Mouse (Mus musculus): ENCODE data around the gene Nrxn2. TPM values are rescaled to one million over a fixed set of nuclear protein-coding genes. Genes with fewer than 3 reads are reported as not detected.

Gene Nrxn2
- polyA plus RNA-seq, 1 experiment from 2014 or later: 1.4 TPM

- no peak for ATAC-seq (ENCODE audit: insufficient number of reproducible peaks, low FRiP score, low TSS enrichment, low read depth)
- Histone ChIP-seq H3K27me3 (peaks cover 30% of the 10 kb centered on the region), H3K4me1 (peaks cover 30% of the 10 kb centered on the region), H3K4me2 (no peak overlapping the region), H3K9ac (no peak overlapping the region), H3K9me3 (no peaks in the 10 kb centered on the region), H3K27ac (no peak overlapping the region), H3K4me3 (no peak overlapping the region), H3K36me3 (no peaks in the 10 kb centered on the region)
- WGBS: 86% methylated on average over 5 of the region's 5 CpGs
Measured at GRCm38 (mm10) chr19:6396237-6396636, 22.3 kb upstream of the Nrxn2 start.

GRCm38 (mm10) chr19:6397582-6398249 is 20.8 kb upstream of the Nrxn2 start:
- H3K4me2 ChIP-seq: no peak overlapping the region
- no peak for ATAC-seq (ENCODE audit: insufficient number of reproducible peaks, low FRiP score, low TSS enrichment, low read depth)
- WGBS: 83% methylated on average over 22 of the region's 22 CpGs
- H3K9me3 ChIP-seq: no peaks in the 10 kb centered on the region
- H3K36me3 ChIP-seq: no peaks in the 10 kb centered on the region
- H3K27me3 ChIP-seq: peaks cover 45% of the 10 kb centered on the region
- peaks cover 40% of the 10 kb centered on the region for H3K4me1 ChIP-seq
- H3K27ac ChIP-seq: no peak overlapping the region
- H3K4me3 ChIP-seq: no peak overlapping the region
- no peak overlapping the region for H3K9ac ChIP-seq

- Histone ChIP-seq H3K4me1 (peaks cover 43% of the 10 kb centered on the region), H3K36me3 (no peaks in the 10 kb centered on the region), H3K4me3 (peak overlapping the region; percentile 60), H3K9me3 (no peaks in the 10 kb centered on the region), H3K9ac (peak overlapping the region; percentile 42; the same call in 1 of the 2 replicates), H3K4me2 (peak overlapping the region; percentile 100), H3K27ac (0 out of 2 replicates have a peak overlapping the region, but pooled peaks have one; percentile 22), H3K27me3 (peaks cover 54% of the 10 kb centered on the region)
- 0% methylated on average over 39 of the region's 39 CpGs for WGBS
- ATAC-seq (ENCODE audit: insufficient number of reproducible peaks, low FRiP score, low TSS enrichment, low read depth): peak; percentile 27; the same call in 1 of the 2 replicates
Measured at GRCm38 (mm10) chr19:6398447-6399284, 19.9 kb upstream of the Nrxn2 start.

- no peaks in the 10 kb centered on the region for H3K36me3 ChIP-seq
- peak within 1 kb of the TSS; percentile 42 for H3K9ac ChIP-seq
- H3K27ac ChIP-seq: 0 out of 2 replicates have a peak within 1 kb of the TSS, but pooled peaks have one; percentile 22
- H3K9me3 ChIP-seq: no peaks in the 10 kb centered on the region
- WGBS: under 1% methylated on average over 64 of the region's 87 CpGs
- peaks cover 43% of the 10 kb centered on the region for H3K4me1 ChIP-seq
- peaks cover 62% of the 10 kb centered on the region for H3K27me3 ChIP-seq
- peak within 1 kb of the TSS; percentile 60 for H3K4me3 ChIP-seq
- H3K4me2 ChIP-seq: peak within 1 kb of the TSS; percentile 100
- ATAC-seq (ENCODE audit: insufficient number of reproducible peaks, low FRiP score, low TSS enrichment, low read depth): no peak
Measured at GRCm38 (mm10) chr19:6399285-6400095, 19.0 kb upstream of the Nrxn2 start, which contains the start of gene Rasgrp2. Gene Rasgrp2, plus strand, starts transcription at chr19:6399340.

GRCm38 (mm10) chr19:6400096-6401086 is 18.1 kb upstream of the Nrxn2 start:
- H3K27me3 ChIP-seq: peaks cover 67% of the 10 kb centered on the region
- H3K4me3 ChIP-seq: peak overlapping the region; percentile 60
- peak overlapping the region; percentile 100 for H3K4me2 ChIP-seq
- H3K36me3 ChIP-seq: no peaks in the 10 kb centered on the region
- 2% methylated on average over 29 of the region's 29 CpGs for WGBS
- no peaks in the 10 kb centered on the region for H3K9me3 ChIP-seq
- H3K27ac ChIP-seq: no peak overlapping the region
- no peak for ATAC-seq (ENCODE audit: insufficient number of reproducible peaks, low FRiP score, low TSS enrichment, low read depth)
- peak overlapping the region; percentile 42; the same call in 1 of the 2 replicates for H3K9ac ChIP-seq
- H3K4me1 ChIP-seq: peaks cover 43% of the 10 kb centered on the region

GRCm38 (mm10) chr19:6401131-6401815 is 17.3 kb upstream of the Nrxn2 start:
- Histone ChIP-seq H3K36me3 (no peaks in the 10 kb centered on the region), H3K9ac (peak overlapping the region; percentile 17; the same call in 1 of the 2 replicates), H3K4me2 (peak overlapping the region; percentile 100), H3K27ac (no peak overlapping the region), H3K27me3 (peaks cover 67% of the 10 kb centered on the region), H3K9me3 (no peaks in the 10 kb centered on the region), H3K4me3 (peak overlapping the region; percentile 60), H3K4me1 (peaks cover 43% of the 10 kb centered on the region)
- WGBS: 0% methylated on average over 31 of the region's 32 CpGs
- no peak for ATAC-seq (ENCODE audit: insufficient number of reproducible peaks, low FRiP score, low TSS enrichment, low read depth)

- Histone ChIP-seq H3K27ac (no peak overlapping the region), H3K4me3 (peak overlapping the region; percentile 60), H3K4me2 (peak overlapping the region; percentile 100), H3K4me1 (peaks cover 43% of the 10 kb centered on the region), H3K9me3 (no peaks in the 10 kb centered on the region), H3K36me3 (no peaks in the 10 kb centered on the region), H3K27me3 (peaks cover 71% of the 10 kb centered on the region), H3K9ac (0 out of 2 replicates have a peak overlapping the region, but pooled peaks have one; percentile 17)
- WGBS: 10% methylated on average over 9 of the region's 9 CpGs
- no peak for ATAC-seq (ENCODE audit: insufficient number of reproducible peaks, low FRiP score, low TSS enrichment, low read depth)
Measured at GRCm38 (mm10) chr19:6401951-6402350, 16.6 kb upstream of the Nrxn2 start.

- no peaks in the 10 kb centered on the region for H3K9me3 ChIP-seq
- H3K9ac ChIP-seq: no peak overlapping the region
- H3K4me2 ChIP-seq: no peak overlapping the region
- peaks cover 36% of the 10 kb centered on the region for H3K4me1 ChIP-seq
- no peaks in the 10 kb centered on the region for H3K36me3 ChIP-seq
- peaks cover 67% of the 10 kb centered on the region for H3K27me3 ChIP-seq
- WGBS: 81% methylated on average over 10 of the region's 10 CpGs
- no peak for ATAC-seq (ENCODE audit: insufficient number of reproducible peaks, low FRiP score, low TSS enrichment, low read depth)
- H3K27ac ChIP-seq: no peak overlapping the region
- H3K4me3 ChIP-seq: no peak overlapping the region
Measured at GRCm38 (mm10) chr19:6403869-6404268, 14.7 kb upstream of the Nrxn2 start.

GRCm38 (mm10) chr19:6405433-6405832 is 13.1 kb upstream of the Nrxn2 start:
- Histone ChIP-seq H3K9me3 (no peaks in the 10 kb centered on the region), H3K36me3 (no peaks in the 10 kb centered on the region), H3K4me1 (peaks cover 20% of the 10 kb centered on the region), H3K9ac (no peak overlapping the region), H3K27me3 (peaks cover 51% of the 10 kb centered on the region), H3K4me3 (no peak overlapping the region), H3K27ac (no peak overlapping the region), H3K4me2 (no peak overlapping the region)
- no peak for ATAC-seq (ENCODE audit: insufficient number of reproducible peaks, low FRiP score, low TSS enrichment, low read depth)
- WGBS: 71% methylated on average over 10 of the region's 10 CpGs

GRCm38 (mm10) chr19:6407109-6407508 is 11.4 kb upstream of the Nrxn2 start:
- Histone ChIP-seq H3K9me3 (no peaks in the 10 kb centered on the region), H3K4me3 (no peak overlapping the region), H3K9ac (no peak overlapping the region), H3K27ac (no peak overlapping the region), H3K4me2 (no peak overlapping the region), H3K36me3 (no peaks in the 10 kb centered on the region), H3K27me3 (peaks cover 34% of the 10 kb centered on the region), H3K4me1 (peaks cover 4% of the 10 kb centered on the region)
- no peak for ATAC-seq (ENCODE audit: insufficient number of reproducible peaks, low FRiP score, low TSS enrichment, low read depth)
- WGBS: 77% methylated on average over 8 of the region's 8 CpGs
